Mouse (Mus musculus) heart, adult 2 months (tissue): ENCODE results near the gene Zdhhc14.

Experiments
- CTCF ChIP-seq: fragments of 200-600 bp; IDR thresholded peaks from 2 replicates; pipeline ENCODE4 v1.8.1; 2022; ENCODE audit warnings: antibody characterized with exemption, mild to moderate bottlenecking, moderate library complexity
- EP300 ChIP-seq: fragments of 200-500 bp; IDR thresholded peaks from 2 replicates; pipeline ENCODE4 v1.6.1; 2011; ENCODE audit warnings: low read depth, low read length, control low read depth; ENCODE audit not compliant: insufficient read depth
- POLR2A ChIP-seq: fragments of 200-500 bp; IDR thresholded peaks from 2 replicates; pipeline ENCODE4 v1.6.1; 2011; ENCODE audit warnings: mild to moderate bottlenecking, low read depth, low read length, control low read depth; ENCODE audit not compliant: insufficient read depth

DNA sequence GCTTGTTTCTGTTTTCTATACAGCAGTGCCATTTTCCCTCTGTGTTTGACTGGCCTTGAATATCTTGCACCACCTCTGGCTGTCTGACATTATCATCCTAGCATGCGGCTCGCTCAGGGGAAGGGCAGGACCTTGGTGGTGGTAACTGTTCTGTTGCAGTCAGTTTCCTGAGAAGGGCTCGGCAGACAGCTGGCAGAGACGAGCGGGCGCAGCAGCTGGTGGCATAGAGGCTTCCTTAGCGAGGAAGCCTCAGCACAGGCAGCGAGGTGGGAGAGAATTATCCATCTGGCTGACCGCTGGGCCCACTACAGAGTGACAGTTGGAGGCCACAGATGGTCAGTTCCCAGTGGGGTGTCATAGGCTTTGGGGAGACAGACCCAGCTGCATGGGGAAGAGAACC lies 18.2 kb downstream of the Zdhhc14 start:
- TF ChIP-seq CTCF (no peak), POLR2A (no peak), EP300 (no peak)
